Mouse (Mus musculus) heart, adult 2 months (tissue): ENCODE measurements at regions not wholly inside any gene's neighbourhood (a gene's known extent, or its start where the extent isn't known, plus 50 kb on each side); places are given as distances from the start of the nearest gene placed in this dataset.

Experiments
- DNase-seq, 2 experiments: peaks; one replicate each; pipeline ENCODE4 v3.0.0; 2021
- H3K27ac ChIP-seq: fragments of 200-600 bp; 2 replicates; pipeline ENCODE4 v1.8.1; 2022
- H3K27me3 ChIP-seq: fragments of 200-500 bp; 2 replicates; pipeline ENCODE4 v1.6.1; 2012; ENCODE audit warnings: mild to moderate bottlenecking, low read length, inconsistent platforms, mixed read lengths; ENCODE audit not compliant: control insufficient read depth, insufficient read depth
- H3K36me3 ChIP-seq: fragments of 200-500 bp; 2 replicates; pipeline ENCODE4 v1.6.1; 2012; ENCODE audit warnings: low read length, inconsistent platforms; ENCODE audit not compliant: control insufficient read depth, insufficient read depth
- H3K4me1 ChIP-seq: fragments of 200-500 bp; 2 replicates; pipeline ENCODE4 v1.6.1; 2011; ENCODE audit warnings: low read length; ENCODE audit not compliant: control insufficient read depth, insufficient read depth
- H3K4me3 ChIP-seq: fragments of 200-600 bp; 2 replicates; pipeline ENCODE4 v1.8.1; 2022
- H3K79me2 ChIP-seq: fragments of 200-500 bp; replicated peaks from 2 replicates; pipeline ENCODE4 v1.6.1; 2012; ENCODE audit warnings: mild to moderate bottlenecking, inconsistent platforms, low read length, moderate library complexity, mixed read lengths; ENCODE audit not compliant: control insufficient read depth, insufficient read depth
- H3K9ac ChIP-seq: fragments of 200-500 bp; 2 replicates; pipeline ENCODE4 v1.6.1; 2012; ENCODE audit warnings: low read depth, mild to moderate bottlenecking, control low read depth, inconsistent platforms, low read length, mixed read lengths
- CTCF ChIP-seq: fragments of 200-600 bp; IDR thresholded peaks from 2 replicates; pipeline ENCODE4 v1.8.1; 2022; ENCODE audit warnings: antibody characterized with exemption, mild to moderate bottlenecking, moderate library complexity
- EP300 ChIP-seq: fragments of 200-500 bp; IDR thresholded peaks from 2 replicates; pipeline ENCODE4 v1.6.1; 2011; ENCODE audit warnings: low read depth, low read length, control low read depth; ENCODE audit not compliant: insufficient read depth
- POLR2A ChIP-seq: fragments of 200-500 bp; IDR thresholded peaks from 2 replicates; pipeline ENCODE4 v1.6.1; 2011; ENCODE audit warnings: mild to moderate bottlenecking, low read depth, low read length, control low read depth; ENCODE audit not compliant: insufficient read depth
- whole genome bisulfite sequencing: fragments of 180-500 bp; shearing (Covaris S2); methylation state at CpG from one replicate; pipeline ENCODE4 v1.1.7; 2018; 5-methylcytosine and 5-hydroxymethylcytosine counted together
- intact Hi-C: fragments of 180-260 bp; cut with DNase I; formaldehyde crosslinking; loops from one replicate; pipeline ENCODE4 v1.15.1; 2025

GRCm38 (mm10) chr16:58331087-58331486, 77.2 kb upstream of the Dcbld2 start:
- WGBS: 33% methylated on average over 3 of the region's 3 CpGs
- no peak for TF ChIP-seq EP300
- DNase-seq: peak; percentile 27 to 40

GRCm38 (mm10) chr16:58343921-58344320, 64.3 kb upstream of the Dcbld2 start:
- H3K36me3 ChIP-seq: no peaks in the 10 kb centered on the region
- H3K9ac ChIP-seq: no peak overlapping the region
- no peak overlapping the region for H3K4me3 ChIP-seq
- H3K4me1 ChIP-seq: no peaks in the 10 kb centered on the region; the same call in 1 of the 2 replicates
- no peak overlapping the region for H3K27ac ChIP-seq
- WGBS: 78% methylated on average over 5 of the region's 5 CpGs
- no peaks in the 10 kb centered on the region for H3K79me2 ChIP-seq
- TF ChIP-seq POLR2A: no peak
- TF ChIP-seq CTCF: no peak
- TF ChIP-seq EP300: no peak
- no peaks in the 10 kb centered on the region for H3K27me3 ChIP-seq
- no peak for DNase-seq
- intact Hi-C loops: no loop called here

More at GRCm38 (mm10) chr16:58331087-58331486, 77.2 kb upstream of the Dcbld2 start:
- Histone ChIP-seq H3K36me3 (no peaks in the 10 kb centered on the region), H3K27me3 (no peaks in the 10 kb centered on the region), H3K9ac (no peak overlapping the region), H3K4me1 (no peaks in the 10 kb centered on the region), H3K4me3 (no peak overlapping the region), H3K79me2 (no peaks in the 10 kb centered on the region), H3K27ac (peak overlapping the region; percentile 6; the same call in 1 of the 2 replicates)
- intact Hi-C loops: no loop called here

- peak in 1 of 2 experiments; percentile 10 for DNase-seq
- intact Hi-C loops: no loop called here
- Histone ChIP-seq H3K4me1 (no peaks in the 10 kb centered on the region; the same call in 1 of the 2 replicates), H3K79me2 (no peaks in the 10 kb centered on the region), H3K4me3 (no peak overlapping the region), H3K9ac (no peak overlapping the region), H3K27ac (peak overlapping the region; percentile 11; the same call in 1 of the 2 replicates), H3K36me3 (peaks cover 3% of the 10 kb centered on the region; the same call in 1 of the 2 replicates), H3K27me3 (no peaks in the 10 kb centered on the region)
- 45% methylated on average over 5 of the region's 5 CpGs for WGBS
- TF ChIP-seq EP300: no peak
- TF ChIP-seq CTCF: no peak
- TF ChIP-seq POLR2A: no peak
Measured at GRCm38 (mm10) chr16:58349354-58349753, 58.9 kb upstream of the Dcbld2 start.

GRCm38 (mm10) chr16:58349802-58350201, 58.4 kb upstream of the Dcbld2 start:
- peak overlapping the region; percentile 11; the same call in 1 of the 2 replicates for H3K27ac ChIP-seq
- intact Hi-C loops: loop anchor here (2.0 kb wide), 1 partner anchor 29 kb away; no protein-coding TSS in a partner anchor

GRCm38 (mm10) chr16:58352156-58352555, 56.1 kb upstream of the Dcbld2 start:
- no peak overlapping the region for H3K4me3 ChIP-seq
- no peaks in the 10 kb centered on the region for H3K79me2 ChIP-seq
- no peaks in the 10 kb centered on the region for H3K27me3 ChIP-seq
- no peak for TF ChIP-seq EP300
- TF ChIP-seq POLR2A: no peak
- TF ChIP-seq CTCF: no peak
- no peak overlapping the region for H3K27ac ChIP-seq
- WGBS: 87% methylated on average over 3 of the region's 3 CpGs
- no peaks in the 10 kb centered on the region; the same call in 1 of the 2 replicates for H3K4me1 ChIP-seq
- no peak overlapping the region for H3K9ac ChIP-seq
- intact Hi-C loops: no loop called here
- peaks cover 3% of the 10 kb centered on the region; the same call in 1 of the 2 replicates for H3K36me3 ChIP-seq
- no peak for DNase-seq

More at GRCm38 (mm10) chr16:58349802-58350201, 58.4 kb upstream of the Dcbld2 start:
- WGBS: 23% methylated on average over 2 of the region's 2 CpGs
- DNase-seq: no peak
- Histone ChIP-seq H3K9ac (no peak overlapping the region), H3K4me3 (no peak overlapping the region), H3K27me3 (no peaks in the 10 kb centered on the region), H3K79me2 (no peaks in the 10 kb centered on the region), H3K36me3 (peaks cover 3% of the 10 kb centered on the region; the same call in 1 of the 2 replicates), H3K4me1 (no peaks in the 10 kb centered on the region; the same call in 1 of the 2 replicates)
- TF ChIP-seq CTCF: no peak
- TF ChIP-seq EP300: no peak
- TF ChIP-seq POLR2A: no peak

- WGBS: 50% methylated on average over 6 of the region's 6 CpGs
- intact Hi-C loops: no loop called here
- H3K27ac ChIP-seq: no peak overlapping the region
- H3K27me3 ChIP-seq: no peaks in the 10 kb centered on the region
- no peaks in the 10 kb centered on the region; the same call in 1 of the 2 replicates for H3K4me1 ChIP-seq
- DNase-seq: peak; percentile 21 to 56
- no peak overlapping the region for H3K4me3 ChIP-seq
- no peak overlapping the region for H3K9ac ChIP-seq
- H3K79me2 ChIP-seq: no peaks in the 10 kb centered on the region
- H3K36me3 ChIP-seq: peaks cover 3% of the 10 kb centered on the region; the same call in 1 of the 2 replicates
- no peak for TF ChIP-seq CTCF
- TF ChIP-seq EP300: no peak
- no peak for TF ChIP-seq POLR2A
Measured at GRCm38 (mm10) chr16:58354551-58354950, 53.7 kb upstream of the Dcbld2 start.
